Mouse (Mus musculus) lung, postnatal 0 days (tissue): ENCODE data around the gene Commd3. TPM values are rescaled to one million over a fixed set of nuclear protein-coding genes. Genes with fewer than 3 reads are reported as not detected.

Experiments
- ATAC-seq: fragments of 200-750 bp; cut with Nextera tagmentation; 2 replicates; pipeline ENCODE4 v1.8.0; 2017; ENCODE audit warnings: moderate library complexity
- DNase-seq: peaks from one replicate; pipeline ENCODE4 v3.0.0-alpha.2; 2016; ENCODE audit warnings: low spot score
- H3K27ac ChIP-seq: fragments of 300-500 bp; sonication (generic); 2 replicates; pipeline ENCODE4 v1.5.1; 2014; ENCODE audit warnings: antibody characterized with exemption, mild to moderate bottlenecking, low read length, mixed read lengths
- H3K27me3 ChIP-seq: fragments of 300-500 bp; sonication (generic); replicated peaks from 2 replicates; pipeline ENCODE4 v1.6.1; 2014; ENCODE audit warnings: low read length, mixed read lengths; ENCODE audit not compliant: insufficient read depth
- H3K36me3 ChIP-seq: fragments of 300-500 bp; sonication (generic); 2 replicates; pipeline ENCODE4 v1.6.1; 2014; ENCODE audit warnings: low read length, mixed read lengths; ENCODE audit not compliant: insufficient read depth
- H3K4me1 ChIP-seq: fragments of 300-500 bp; sonication (generic); 2 replicates; pipeline ENCODE4 v1.6.1; 2014; ENCODE audit warnings: antibody characterized with exemption, low read depth, low read length, mixed read lengths; ENCODE audit not compliant: insufficient read depth
- H3K4me2 ChIP-seq: fragments of 300-500 bp; sonication (generic); replicated peaks from 2 replicates; pipeline ENCODE4 v1.6.1; 2014; ENCODE audit warnings: low read depth, mild to moderate bottlenecking, low read length, moderate library complexity, mixed read lengths
- H3K4me3 ChIP-seq: fragments of 300-500 bp; sonication (generic); 2 replicates; pipeline ENCODE4 v1.5.1; 2014; ENCODE audit warnings: low read depth, low read length
- H3K9ac ChIP-seq: fragments of 300-500 bp; sonication (generic); replicated peaks from 2 replicates; pipeline ENCODE4 v1.6.1; 2014; ENCODE audit warnings: low read depth, mild to moderate bottlenecking
- H3K9me3 ChIP-seq: fragments of 300-500 bp; sonication (generic); 2 replicates; pipeline ENCODE4 v1.6.1; 2016; ENCODE audit warnings: low read length, mixed read lengths
- CTCF ChIP-seq: IDR thresholded peaks from 2 replicates; pipeline ENCODE4 v1.5.1; 2016; ENCODE audit warnings: antibody characterized with exemption, mild to moderate bottlenecking
- EP300 ChIP-seq: IDR thresholded peaks from 2 replicates; pipeline ENCODE4 v1.6.1; 2016; ENCODE audit warnings: antibody characterized with exemption, mild to moderate bottlenecking, control low read depth
- WGBS: fragments of 180-500 bp; shearing (Covaris S2); extraction: QIAGEN DNeasy Blood & Tissue Kit; methylation state at CpG from one replicate; pipeline ENCODE4 v1.1.7; 2014; 5-methylcytosine and 5-hydroxymethylcytosine counted together
- polyA plus RNA-seq: library from polyadenylated mRNA; unstranded; fragments of >200 nt; fragmentation: Nextera tagmentation; extraction: Ambion mirVana; gene quantifications from 2 replicates; pipeline ENCODE4 v1.2.1, GENCODE M21; 2015

Gene Commd3
- polyA plus RNA-seq, 1 experiment from 2014 or later, result 184 TPM

GRCm38 (mm10) chr2:18689064-18689921, 17.1 kb downstream of the Commd3 start:
- Histone ChIP-seq H3K36me3 (no peaks in the 10 kb centered on the region), H3K9ac (no peak overlapping the region), H3K9me3 (no peaks in the 10 kb centered on the region), H3K27me3 (peaks cover 49% of the 10 kb centered on the region), H3K4me1 (peaks cover 17% of the 10 kb centered on the region), H3K27ac (no peak overlapping the region), H3K4me3 (peak overlapping the region; percentile 46), H3K4me2 (peak overlapping the region; percentile 77)
- no peak for TF ChIP-seq CTCF
- no peak for TF ChIP-seq EP300
- peak; percentile 56 for DNase-seq
- ATAC-seq, result peak; percentile 13
- WGBS, result under 1% methylated on average over 51 of the region's 51 CpGs

GRCm38 (mm10) chr2:18690055-18690691, 18.0 kb downstream of the Commd3 start:
- Histone ChIP-seq H3K27ac (no peak overlapping the region), H3K9me3 (no peaks in the 10 kb centered on the region), H3K9ac (no peak overlapping the region), H3K27me3 (peaks cover 49% of the 10 kb centered on the region), H3K36me3 (no peaks in the 10 kb centered on the region), H3K4me1 (peaks cover 17% of the 10 kb centered on the region), H3K4me2 (peak overlapping the region; percentile 77), H3K4me3 (peak overlapping the region; percentile 46)
- TF ChIP-seq CTCF (no peak), EP300 (no peak)
- DNase-seq (peak; percentile 47), ATAC-seq (no peak)
- WGBS, result under 1% methylated on average over 49 of the region's 58 CpGs

GRCm38 (mm10) chr2:18690756-18691155, 18.6 kb downstream of the Commd3 start:
- Histone ChIP-seq H3K27ac (no peak overlapping the region), H3K36me3 (no peaks in the 10 kb centered on the region), H3K9me3 (no peaks in the 10 kb centered on the region), H3K4me3 (peak overlapping the region; percentile 46; the same call in 1 of the 2 replicates), H3K27me3 (peaks cover 54% of the 10 kb centered on the region), H3K4me2 (0 out of 2 replicates have a peak overlapping the region, but pooled peaks have one; percentile 77), H3K9ac (no peak overlapping the region), H3K4me1 (peaks cover 17% of the 10 kb centered on the region)
- no peak for ATAC-seq
- DNase-seq, result no peak
- 3% methylated on average over 9 of the region's 9 CpGs for WGBS
- no peak for TF ChIP-seq EP300
- TF ChIP-seq CTCF, result no peak

- Histone ChIP-seq H3K27ac (no peak overlapping the region), H3K27me3 (peaks cover 63% of the 10 kb centered on the region), H3K9ac (no peak overlapping the region), H3K4me1 (peaks cover 17% of the 10 kb centered on the region), H3K36me3 (no peaks in the 10 kb centered on the region), H3K4me2 (no peak overlapping the region), H3K9me3 (no peaks in the 10 kb centered on the region), H3K4me3 (no peak overlapping the region)
- TF ChIP-seq EP300 (no peak), CTCF (no peak)
- ATAC-seq (no peak), DNase-seq (no peak)
These were observed 19.8 kb downstream of the Commd3 start for GRCm38 (mm10) chr2:18692031-18692430.

- peaks cover 61% of the 10 kb centered on the region for H3K27me3 ChIP-seq
- H3K4me1 ChIP-seq, result peaks cover 17% of the 10 kb centered on the region
- no peak overlapping the region for H3K4me3 ChIP-seq
- H3K9me3 ChIP-seq, result no peaks in the 10 kb centered on the region
- ATAC-seq (no peak), DNase-seq (no peak)
- H3K36me3 ChIP-seq, result no peaks in the 10 kb centered on the region
- H3K9ac ChIP-seq, result no peak overlapping the region
- no peak overlapping the region for H3K27ac ChIP-seq
- H3K4me2 ChIP-seq, result no peak overlapping the region
- 6% methylated on average over 1 of the region's 1 CpGs for WGBS
- TF ChIP-seq EP300 (no peak), CTCF (no peak)
These were observed 20.4 kb downstream of the Commd3 start for GRCm38 (mm10) chr2:18692548-18692947.

- no peaks in the 10 kb centered on the region for H3K36me3 ChIP-seq
- DNase-seq (no peak), ATAC-seq (no peak)
- no peak overlapping the region; the same call in 1 of the 2 replicates for H3K9ac ChIP-seq
- H3K27me3 ChIP-seq, result peaks cover 62% of the 10 kb centered on the region
- peaks cover 17% of the 10 kb centered on the region for H3K4me1 ChIP-seq
- H3K9me3 ChIP-seq, result no peaks in the 10 kb centered on the region
- under 1% methylated on average over 5 of the region's 5 CpGs for WGBS
- peak overlapping the region; percentile 82 for H3K4me2 ChIP-seq
- peak overlapping the region; percentile 67 for H3K4me3 ChIP-seq
- no peak for TF ChIP-seq EP300
- no peak for TF ChIP-seq CTCF
- no peak overlapping the region; the same call in 1 of the 2 replicates for H3K27ac ChIP-seq
These were observed 21.3 kb downstream of the Commd3 start for GRCm38 (mm10) chr2:18693491-18693870.
